Mouse (Mus musculus) kidney, adult 2 months (tissue): ENCODE measurements around the gene Ticrr.

Source experiments
- CTCF ChIP-seq: fragments of 200-500 bp; conservative IDR thresholded peaks from 2 replicates; pipeline ENCODE4 v1.5.1; 2011; ENCODE audit warnings: low read depth, mild to moderate bottlenecking, control low read depth, low read length, moderate library complexity, mixed read lengths; ENCODE audit not compliant: insufficient read depth, insufficient read length
- POLR2A ChIP-seq: fragments of 200-500 bp; IDR thresholded peaks from one replicate; pipeline ENCODE4 v1.6.1; 2011; ENCODE audit warnings: low read depth, low read length, control low read depth

DNA sequence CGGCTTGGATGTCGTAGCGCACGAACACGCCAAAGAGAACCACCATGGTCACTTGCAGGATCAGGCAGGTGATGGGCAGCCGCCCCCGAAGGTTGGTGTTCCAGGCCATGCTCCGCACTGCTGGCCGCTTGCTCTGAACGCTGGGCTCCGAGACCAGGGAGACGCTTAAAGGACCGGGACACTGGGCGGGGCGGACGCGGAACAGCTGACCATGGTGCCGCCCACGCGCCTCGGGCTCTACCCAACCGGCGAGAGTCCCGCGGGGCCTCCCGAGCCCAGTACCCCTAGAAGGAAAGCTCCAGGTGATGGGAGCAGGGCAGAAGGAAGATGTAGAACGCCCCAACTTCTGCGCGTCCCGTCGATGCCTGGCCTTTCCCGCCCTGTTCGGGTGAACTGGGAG lies 42.6 kb upstream of the Ticrr start, which contains the start of gene Rhcg:
- TF ChIP-seq CTCF (no peak), POLR2A (peak; percentile 71)
